Mouse (Mus musculus) c-Kit-negative CD71-positive TER-119-positive erythroid progenitor cells, embryonic 14.5 days (primary cell): ENCODE measurements around the gene Mgarp.

ENCODE experiments used
- DNase-seq: peaks from one replicate; pipeline ENCODE4 v3.0.0-alpha.2; 2013; ENCODE audit warnings: low read depth, low spot score

Gene Mgarp

GRCm38 (mm10) chr3:51340552-51341267 lies 55.8 kb downstream of the Mgarp start, which contains the start of gene Elf2:
Gene Elf2 (minus strand): TSS chr3:51340663.
- DNase-seq, result peak; percentile 86

DNA sequence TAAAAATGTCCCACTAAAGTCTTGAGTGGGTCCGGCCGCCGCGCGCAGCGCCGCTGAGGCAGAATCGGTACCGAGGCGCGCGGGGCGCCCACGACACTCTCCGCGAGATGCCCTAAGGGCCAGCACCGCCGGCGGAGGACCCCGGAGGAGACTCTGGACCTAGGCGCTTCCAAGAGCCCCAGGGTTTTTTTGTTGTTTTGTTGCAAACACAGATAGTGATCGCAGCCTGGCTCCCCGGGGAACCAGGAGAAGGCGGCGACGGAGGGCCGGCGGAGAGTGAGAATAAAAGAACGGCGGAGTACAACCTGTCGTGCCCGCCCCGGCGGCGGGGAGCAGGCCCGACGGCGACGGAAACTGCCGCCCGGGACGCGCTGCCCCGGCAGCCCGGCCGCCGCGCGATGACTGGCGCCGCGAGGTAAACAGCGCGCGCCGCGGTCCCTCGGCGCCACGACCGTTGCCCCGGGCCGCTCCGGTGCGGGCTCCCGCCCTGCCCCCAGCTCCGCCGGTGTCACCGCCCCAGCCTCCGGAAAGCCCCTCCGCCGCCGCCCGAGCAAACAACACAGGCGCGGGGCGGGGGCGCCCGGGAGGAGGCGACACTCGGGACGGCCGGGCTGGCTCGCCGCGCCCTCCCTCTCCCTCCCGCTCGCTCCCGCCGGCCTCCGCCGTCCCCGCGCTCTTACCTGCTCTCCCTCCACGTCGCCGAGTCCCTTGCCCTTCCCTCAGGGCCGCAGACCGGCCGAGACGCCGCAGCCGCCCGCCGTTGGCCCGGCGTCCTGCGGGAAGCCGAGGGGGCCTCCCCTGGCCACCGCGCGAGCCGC lies 56.6 kb downstream of the Mgarp start:
- DNase-seq, result no peak

- no peak for DNase-seq
Measured at GRCm38 (mm10) chr3:51339378-51339733, 57.2 kb downstream of the Mgarp start.
